Mouse (Mus musculus) liver, postnatal 0 days (tissue): ENCODE measurements around the gene Cox15.

Experiments used
- CTCF ChIP-seq: sonication (generic); IDR thresholded peaks from 2 replicates; pipeline ENCODE4 v1.5.1; 2016; ENCODE audit warnings: antibody characterized with exemption, low read depth
- EP300 ChIP-seq: IDR thresholded peaks from 2 replicates; pipeline ENCODE4 v1.6.1; 2016; ENCODE audit warnings: antibody characterized with exemption, low read depth, mild to moderate bottlenecking

DNA sequence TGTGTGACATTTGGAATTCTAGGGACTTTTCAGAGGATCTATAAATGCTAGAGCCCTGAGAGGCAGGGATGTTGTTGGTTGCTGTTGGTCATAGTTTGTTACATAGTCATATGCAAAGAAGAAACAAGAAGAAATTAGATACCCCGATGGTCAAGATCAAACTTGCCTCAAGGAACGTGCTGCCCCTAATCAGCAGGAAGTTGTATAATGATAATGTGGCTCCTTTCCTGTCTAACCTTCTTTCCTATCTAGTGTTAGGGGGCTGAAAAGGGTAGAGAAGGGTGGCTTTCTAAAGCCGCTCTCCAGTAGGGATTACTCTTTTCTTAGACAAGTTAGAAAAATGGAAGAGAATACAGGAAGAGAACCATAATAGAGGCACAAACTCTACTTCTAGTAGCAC is 7.1 kb downstream of the Cox15 start:
- TF ChIP-seq CTCF (no peak), EP300 (no peak)
